Mouse (Mus musculus): ENCODE measurements around the gene Tbc1d16. TPM values are rescaled to one million over a fixed set of nuclear protein-coding genes. Genes with fewer than 3 reads are reported as not detected.
"Not testable (repeated sequence)": the region's sequence is repeated elsewhere in the genome, so short reads cannot be mapped to it uniquely, and the experiment has no call there.

Tbc1d16 gene
- polyA plus RNA-seq, 1 experiment from 2014 or later, result 54.6 TPM

GRCm38 (mm10) chr11:119106289-119106688, 122.0 kb downstream of the Tbc1d16 start:
- no peak overlapping the region for H3K4me3 ChIP-seq (replicated peaks; ENCODE audit: low read length)
- WGBS, result 71% methylated on average over 5 of the region's 6 CpGs
- H3K4me2 ChIP-seq (ENCODE audit: low read length), result no peak overlapping the region
- H3K9me3 ChIP-seq (ENCODE audit: control insufficient read depth, low read length), result no peaks in the 10 kb centered on the region
- no peak overlapping the region for H3K27ac ChIP-seq (ENCODE audit: low read length)
- H3K27me3 ChIP-seq (replicated peaks; ENCODE audit: control insufficient read depth, insufficient read depth, low read length), result no peaks in the 10 kb centered on the region
- H3K36me3 ChIP-seq (ENCODE audit: control insufficient read depth, insufficient read depth), result no peaks in the 10 kb centered on the region
- H3K9ac ChIP-seq (replicated peaks; ENCODE audit: low read depth, low read length), result no peak overlapping the region
- ATAC-seq, result no peak
- no peaks in the 10 kb centered on the region for H3K4me1 ChIP-seq (replicated peaks; ENCODE audit: control insufficient read depth, insufficient read depth, low read length)

GRCm38 (mm10) chr11:119105748-119106147, 122.6 kb downstream of the Tbc1d16 start:
- Histone ChIP-seq H3K4me2 (ENCODE audit: low read length) (no peak overlapping the region), H3K4me1 (replicated peaks; ENCODE audit: control insufficient read depth, insufficient read depth, low read length) (no peaks in the 10 kb centered on the region), H3K9me3 (ENCODE audit: control insufficient read depth, low read length) (no peaks in the 10 kb centered on the region), H3K27ac (ENCODE audit: low read length) (no peak overlapping the region), H3K9ac (replicated peaks; ENCODE audit: low read depth, low read length) (no peak overlapping the region), H3K36me3 (ENCODE audit: control insufficient read depth, insufficient read depth) (no peaks in the 10 kb centered on the region), H3K4me3 (replicated peaks; ENCODE audit: low read length) (no peak overlapping the region), H3K27me3 (replicated peaks; ENCODE audit: control insufficient read depth, insufficient read depth, low read length) (no peaks in the 10 kb centered on the region)
- ATAC-seq, result no peak
- WGBS, result 52% methylated on average over 8 of the region's 8 CpGs

GRCm38 (mm10) chr11:119105071-119105609, 123.2 kb downstream of the Tbc1d16 start:
- ATAC-seq, result no peak
- no peak overlapping the region for H3K4me3 ChIP-seq (replicated peaks; ENCODE audit: low read length)
- no peaks in the 10 kb centered on the region for H3K27me3 ChIP-seq (replicated peaks; ENCODE audit: control insufficient read depth, insufficient read depth, low read length)
- no peaks in the 10 kb centered on the region for H3K36me3 ChIP-seq (ENCODE audit: control insufficient read depth, insufficient read depth)
- no peak overlapping the region for H3K9ac ChIP-seq (replicated peaks; ENCODE audit: low read depth, low read length)
- no peak overlapping the region for H3K4me2 ChIP-seq (ENCODE audit: low read length)
- H3K27ac ChIP-seq (ENCODE audit: low read length), result no peak overlapping the region
- WGBS, result 70% methylated on average over 7 of the region's 7 CpGs
- no peaks in the 10 kb centered on the region for H3K9me3 ChIP-seq (ENCODE audit: control insufficient read depth, low read length)
- H3K4me1 ChIP-seq (replicated peaks; ENCODE audit: control insufficient read depth, insufficient read depth, low read length), result no peaks in the 10 kb centered on the region

- Histone ChIP-seq H3K9ac (replicated peaks; ENCODE audit: low read depth, low read length) (no peak overlapping the region), H3K27ac (ENCODE audit: low read length) (no peak overlapping the region), H3K36me3 (ENCODE audit: control insufficient read depth, insufficient read depth) (no peaks in the 10 kb centered on the region), H3K4me1 (replicated peaks; ENCODE audit: control insufficient read depth, insufficient read depth, low read length) (no peaks in the 10 kb centered on the region), H3K4me2 (ENCODE audit: low read length) (no peak overlapping the region), H3K27me3 (replicated peaks; ENCODE audit: control insufficient read depth, insufficient read depth, low read length) (no peaks in the 10 kb centered on the region), H3K4me3 (replicated peaks; ENCODE audit: low read length) (no peak overlapping the region), H3K9me3 (ENCODE audit: control insufficient read depth, low read length) (no peaks in the 10 kb centered on the region)
- no peak for ATAC-seq
- 92% methylated on average over 3 of the region's 3 CpGs for WGBS
Measured at GRCm38 (mm10) chr11:119103991-119104390, 124.3 kb downstream of the Tbc1d16 start.

GRCm38 (mm10) chr11:119100355-119100754, 127.9 kb downstream of the Tbc1d16 start:
- H3K4me1 ChIP-seq (replicated peaks; ENCODE audit: control insufficient read depth, insufficient read depth, low read length); H3K27ac ChIP-seq (ENCODE audit: low read length); ATAC-seq; H3K4me2 ChIP-seq (ENCODE audit: low read length); H3K9me3 ChIP-seq (ENCODE audit: control insufficient read depth, low read length); H3K9ac ChIP-seq (replicated peaks; ENCODE audit: low read depth, low read length); H3K4me3 ChIP-seq (replicated peaks; ENCODE audit: low read length); H3K36me3 ChIP-seq (ENCODE audit: control insufficient read depth, insufficient read depth); H3K27me3 ChIP-seq (replicated peaks; ENCODE audit: control insufficient read depth, insufficient read depth, low read length): not testable (repeated sequence)
- WGBS, result 72% methylated on average over 4 of the region's 4 CpGs

- Histone ChIP-seq H3K4me1 (replicated peaks; ENCODE audit: control insufficient read depth, insufficient read depth, low read length) (no peaks in the 10 kb centered on the region; the same call in 1 of the 2 replicates), H3K9ac (replicated peaks; ENCODE audit: low read depth, low read length) (no peak overlapping the region), H3K9me3 (ENCODE audit: control insufficient read depth, low read length) (no peaks in the 10 kb centered on the region), H3K4me2 (ENCODE audit: low read length) (no peak overlapping the region), H3K27me3 (replicated peaks; ENCODE audit: control insufficient read depth, insufficient read depth, low read length) (no peaks in the 10 kb centered on the region), H3K27ac (ENCODE audit: low read length) (no peak overlapping the region), H3K36me3 (ENCODE audit: control insufficient read depth, insufficient read depth) (no peaks in the 10 kb centered on the region), H3K4me3 (replicated peaks; ENCODE audit: low read length) (no peak overlapping the region)
- no peak for ATAC-seq
- 69% methylated on average over 4 of the region's 4 CpGs for WGBS
Measured at GRCm38 (mm10) chr11:119098202-119098601, 130.1 kb downstream of the Tbc1d16 start.

GRCm38 (mm10) chr11:119095441-119095840, 132.9 kb downstream of the Tbc1d16 start:
- Histone ChIP-seq H3K4me1 (replicated peaks; ENCODE audit: control insufficient read depth, insufficient read depth, low read length) (peaks cover 10% of the 10 kb centered on the region), H3K27ac (ENCODE audit: low read length) (no peak overlapping the region), H3K9ac (replicated peaks; ENCODE audit: low read depth, low read length) (no peak overlapping the region), H3K27me3 (replicated peaks; ENCODE audit: control insufficient read depth, insufficient read depth, low read length) (no peaks in the 10 kb centered on the region), H3K4me3 (replicated peaks; ENCODE audit: low read length) (no peak overlapping the region), H3K9me3 (ENCODE audit: control insufficient read depth, low read length) (no peaks in the 10 kb centered on the region), H3K36me3 (ENCODE audit: control insufficient read depth, insufficient read depth) (no peaks in the 10 kb centered on the region), H3K4me2 (ENCODE audit: low read length) (no peak overlapping the region)
- WGBS, result 56% methylated on average over 3 of the region's 3 CpGs
- no peak for ATAC-seq

- H3K4me1 ChIP-seq (replicated peaks; ENCODE audit: control insufficient read depth, insufficient read depth, low read length), result peaks cover 21% of the 10 kb centered on the region
- H3K27me3 ChIP-seq (replicated peaks; ENCODE audit: control insufficient read depth, insufficient read depth, low read length), result peaks cover 7% of the 10 kb centered on the region
- H3K4me2 ChIP-seq (ENCODE audit: low read length), result no peak overlapping the region
- 60% methylated on average over 1 of the region's 1 CpGs for WGBS
- H3K9ac ChIP-seq (replicated peaks; ENCODE audit: low read depth, low read length), result no peak overlapping the region
- H3K27ac ChIP-seq (ENCODE audit: low read length), result no peak overlapping the region
- no peaks in the 10 kb centered on the region for H3K9me3 ChIP-seq (ENCODE audit: control insufficient read depth, low read length)
- ATAC-seq, result no peak
- H3K4me3 ChIP-seq (replicated peaks; ENCODE audit: low read length), result no peak overlapping the region
- H3K36me3 ChIP-seq (ENCODE audit: control insufficient read depth, insufficient read depth), result no peaks in the 10 kb centered on the region
Measured at GRCm38 (mm10) chr11:119093322-119093721, 135.0 kb downstream of the Tbc1d16 start.

Data from forebrain, embryonic 16.5 days (tissue).